Mouse (Mus musculus) adrenal gland, postnatal 25 days (tissue): Measurements from ENCODE around the gene Rlbp1. TPM values are rescaled to one million over a fixed set of nuclear protein-coding genes. Genes with fewer than 3 reads are reported as not detected.

Experiments used
- total RNA-seq: library from RNA; stranded (reverse); gene quantifications from 2 replicates; pipeline ENCODE4 v1.2.3, GENCODE M21; 2021

The Rlbp1 gene
- total RNA-seq, 1 experiment from 2014 or later: 0.70 TPM

Other genes with a start within 250 kb of the Rlbp1 start
- 333 and 334 TPM in 2 replicates for gene Mfge8, start 238.0 kb downstream of the Rlbp1 start, total RNA-seq
- 1,323 and 1,340 TPM in 2 replicates for gene Abhd2, start 113.8 kb downstream of the Rlbp1 start, total RNA-seq
- 1.2 and 1.5 TPM in 2 replicates for gene Fanci, start 4.9 kb upstream of the Rlbp1 start, total RNA-seq
- 61.6 and 81.1 TPM in 2 replicates for gene Polg, start 79.3 kb upstream of the Rlbp1 start, total RNA-seq
- gene Rhcg, start 230.6 kb upstream of the Rlbp1 start, total RNA-seq: 14.6 and 14.9 TPM in 2 replicates